Mouse (Mus musculus) liver, embryonic 14.5 days (tissue): ENCODE measurements around the gene Bmpr1b. TPM values are rescaled to one million over a fixed set of nuclear protein-coding genes. Genes with fewer than 3 reads are reported as not detected.

Experiments
- ATAC-seq: fragments of 200-750 bp; cut with Nextera tagmentation; 2 replicates; pipeline ENCODE4 v1.8.0; 2017; ENCODE audit warnings: moderate number of reproducible peaks, mild to moderate bottlenecking, moderate library complexity; ENCODE audit not compliant: insufficient read depth
- DNase-seq, 3 experiments: peaks; one replicate each; pipeline ENCODE4 v3.0.0-alpha.2; 2012 to 2013; ENCODE audit warnings: low read depth in 3 of 3, low spot score in 3 of 3
- H3K27ac ChIP-seq: fragments of 300-500 bp; sonication (generic); 2 replicates; pipeline ENCODE4 v1.5.1; 2014; ENCODE audit warnings: moderate library complexity, mild to moderate bottlenecking, control low read depth, inconsistent platforms
- H3K27me3 ChIP-seq: fragments of 300-500 bp; sonication (generic); 2 replicates; pipeline ENCODE4 v1.6.1; 2014; ENCODE audit warnings: mild to moderate bottlenecking, low read length, moderate library complexity; ENCODE audit not compliant: control insufficient read depth, insufficient read depth
- H3K36me3 ChIP-seq: fragments of 300-500 bp; sonication (generic); replicated peaks from 2 replicates; pipeline ENCODE4 v1.6.1; 2014; ENCODE audit warnings: low read depth; ENCODE audit not compliant: control insufficient read depth, insufficient read depth
- H3K4me1 ChIP-seq, 2 experiments: fragments of 200-500 bp in 1 of 2; fragments of 300-500 bp in 1 of 2; sonication (generic) in 1 of 2; replicated peaks; 2 replicates each; pipeline ENCODE4 v1.6.1; 2012 to 2014; ENCODE audit warnings: antibody characterized with exemption in 1 of 2, inconsistent platforms in 1 of 2, low read length in 1 of 2; ENCODE audit not compliant: control insufficient read depth in 2 of 2, insufficient read depth in 2 of 2
- H3K4me2 ChIP-seq: fragments of 300-500 bp; sonication (generic); 2 replicates; pipeline ENCODE4 v1.6.1; 2014; ENCODE audit warnings: low read depth, mild to moderate bottlenecking, control low read depth, moderate library complexity
- H3K4me3 ChIP-seq, 2 experiments: fragments of 200-500 bp in 1 of 2; fragments of 300-500 bp in 1 of 2; sonication (generic) in 1 of 2; 2 replicates each; pipeline ENCODE4 v1.5.1; 2012 to 2014; ENCODE audit warnings: low read depth in 2 of 2, low read length in 2 of 2, mild to moderate bottlenecking in 2 of 2, control low read depth in 1 of 2, inconsistent platforms in 1 of 2, moderate library complexity in 1 of 2; ENCODE audit not compliant: insufficient read depth in 1 of 2
- H3K9ac ChIP-seq: fragments of 300-500 bp; sonication (generic); replicated peaks from 2 replicates; pipeline ENCODE4 v1.6.1; 2014; ENCODE audit warnings: mild to moderate bottlenecking, control low read depth, moderate library complexity
- H3K9me3 ChIP-seq: fragments of 300-500 bp; sonication (generic); 2 replicates; pipeline ENCODE4 v1.6.1; 2016; ENCODE audit warnings: low read length, mixed read lengths; ENCODE audit not compliant: control insufficient read depth
- CTCF ChIP-seq: IDR thresholded peaks from 2 replicates; pipeline ENCODE4 v1.5.1; 2016; ENCODE audit warnings: antibody characterized with exemption, low read depth, control low read depth
- EP300 ChIP-seq: IDR thresholded peaks from 2 replicates; pipeline ENCODE4 v1.6.1; 2016; ENCODE audit warnings: antibody characterized with exemption, low read depth
- WGBS: fragments of 180-500 bp; shearing (Covaris S2); extraction: QIAGEN DNeasy Blood & Tissue Kit; methylation state at CpG from one replicate; pipeline ENCODE4 v1.1.7; 2014; ENCODE audit not compliant: insufficient replicate concordance; 5-methylcytosine and 5-hydroxymethylcytosine counted together
- polyA plus RNA-seq, 2 experiments: library from polyadenylated mRNA; depleted of rRNA in 1 of 2; stranded (reverse) in 1 of 2; unstranded in 1 of 2; fragments of >200 nt; fragmentation: Nextera tagmentation in 1 of 2; extraction: Ambion mirVana in 1 of 2; gene quantifications; 2 replicates each; pipeline versions ENCODE4 v1.2.1 to v1.2.3; 2012 to 2014

Gene Bmpr1b
- polyA plus RNA-seq, 2 experiments = 0.03 to 0.05 TPM

- Histone ChIP-seq H3K36me3 (no peaks in the 10 kb centered on the region), H3K27me3 (no peaks in the 10 kb centered on the region), H3K4me2 (no peak overlapping the region), H3K4me1 (no peaks in the 10 kb centered on the region), H3K4me3 (no peak overlapping the region), H3K9ac (no peak overlapping the region), H3K27ac (no peak overlapping the region), H3K9me3 (no peaks in the 10 kb centered on the region)
- DNase-seq (no peak), ATAC-seq (no peak)
- WGBS = 76% methylated on average over 8 of the region's 8 CpGs
- TF ChIP-seq CTCF (no peak), EP300 (no peak)
Observed at GRCm38 (mm10) chr3:141857123-141857522, 312.1 kb downstream of the Bmpr1b start.

- Histone ChIP-seq H3K4me2 (no peak overlapping the region), H3K9me3 (no peaks in the 10 kb centered on the region), H3K4me1 (no peaks in the 10 kb centered on the region), H3K27ac (no peak overlapping the region), H3K36me3 (no peaks in the 10 kb centered on the region), H3K9ac (no peak overlapping the region), H3K27me3 (no peaks in the 10 kb centered on the region), H3K4me3 (no peak overlapping the region)
- WGBS = 64% methylated on average over 4 of the region's 4 CpGs
- TF ChIP-seq EP300 (no peak), CTCF (no peak)
- DNase-seq (no peak), ATAC-seq (no peak)
Observed at GRCm38 (mm10) chr3:141854339-141854738, 314.9 kb downstream of the Bmpr1b start.

GRCm38 (mm10) chr3:141850141-141850540, 319.1 kb downstream of the Bmpr1b start:
- no peak for TF ChIP-seq EP300
- TF ChIP-seq CTCF = no peak
- H3K4me1 ChIP-seq = no peaks in the 10 kb centered on the region
- H3K4me2 ChIP-seq = no peak overlapping the region

GRCm38 (mm10) chr3:141849206-141849605, 320.0 kb downstream of the Bmpr1b start:
- Histone ChIP-seq H3K4me1 (no peaks in the 10 kb centered on the region), H3K4me2 (no peak overlapping the region), H3K9me3 (no peaks in the 10 kb centered on the region), H3K36me3 (no peaks in the 10 kb centered on the region), H3K27me3 (no peaks in the 10 kb centered on the region), H3K4me3 (no peak overlapping the region), H3K9ac (no peak overlapping the region), H3K27ac (no peak overlapping the region)
- WGBS = 50% methylated on average over 1 of the region's 1 CpGs
- no peak for DNase-seq
- ATAC-seq = no peak
- TF ChIP-seq EP300 (no peak), CTCF (no peak)

More at GRCm38 (mm10) chr3:141850141-141850540, 319.1 kb downstream of the Bmpr1b start:
- H3K9me3 ChIP-seq = no peaks in the 10 kb centered on the region
- no peaks in the 10 kb centered on the region for H3K36me3 ChIP-seq
- H3K4me3 ChIP-seq = no peak overlapping the region
- ATAC-seq (no peak), DNase-seq (no peak)
- H3K27ac ChIP-seq = no peak overlapping the region
- WGBS = 55% methylated on average over 7 of the region's 7 CpGs
- H3K27me3 ChIP-seq = no peaks in the 10 kb centered on the region
- H3K9ac ChIP-seq = no peak overlapping the region

GRCm38 (mm10) chr3:141838864-141839263, 330.4 kb downstream of the Bmpr1b start:
- no peak for TF ChIP-seq EP300
- peak; percentile 60 for TF ChIP-seq CTCF
- ATAC-seq (no peak), DNase-seq (no peak)
- no peaks in the 10 kb centered on the region for H3K4me1 ChIP-seq
- H3K27ac ChIP-seq = no peak overlapping the region
- H3K9ac ChIP-seq = no peak overlapping the region
- H3K36me3 ChIP-seq = no peaks in the 10 kb centered on the region
- H3K4me2 ChIP-seq = no peak overlapping the region
- no peaks in the 10 kb centered on the region for H3K9me3 ChIP-seq
- 31% methylated on average over 7 of the region's 7 CpGs for WGBS
- no peaks in the 10 kb centered on the region for H3K27me3 ChIP-seq
- no peak overlapping the region for H3K4me3 ChIP-seq
